Mouse (Mus musculus) liver (tissue): ENCODE measurements around the gene Cyp17a1.
A peak's percentile ranks its signal among the peaks of the same experiment; 100 is the strongest.

Experiments
- DNase-seq: peaks from one replicate; pipeline ENCODE4 v3.0.0-alpha.2; 2020; ENCODE audit warnings: mixed read lengths

Cyp17a1 gene

DNA sequence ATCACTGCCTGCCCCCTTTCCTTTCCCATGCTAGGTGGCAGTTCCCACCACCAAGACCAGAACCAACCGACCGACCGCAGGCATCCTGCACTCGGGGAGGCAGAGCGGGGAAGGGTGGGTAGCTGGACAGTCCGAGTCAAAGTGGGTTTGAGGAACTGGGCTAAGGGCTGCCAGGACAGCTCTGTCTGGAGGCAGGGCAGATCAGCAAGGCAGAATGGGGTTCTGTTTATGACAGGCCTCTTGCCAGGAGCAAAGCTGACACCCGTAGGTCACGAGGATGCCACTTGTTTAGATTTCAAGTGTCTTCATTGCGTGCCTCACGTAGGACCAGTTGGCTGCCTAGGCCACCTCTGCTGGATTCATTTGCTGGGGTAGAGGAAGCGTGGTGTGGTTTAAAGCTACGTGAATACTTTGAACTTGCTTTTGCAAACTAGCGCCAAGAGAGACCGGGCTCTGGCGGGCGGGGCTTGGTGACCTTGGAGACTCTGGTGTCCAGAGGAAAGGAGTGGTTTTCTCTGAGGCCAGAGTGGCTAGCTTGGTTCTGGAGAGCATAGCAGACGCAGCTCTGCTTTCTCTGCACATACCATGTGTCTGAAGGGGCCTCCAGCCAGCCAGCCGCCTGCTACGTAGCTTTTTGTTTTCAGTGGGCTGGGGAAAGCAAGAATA, 31.4 kb downstream of the Cyp17a1 start:
- peak; percentile 48 for DNase-seq

DNA sequence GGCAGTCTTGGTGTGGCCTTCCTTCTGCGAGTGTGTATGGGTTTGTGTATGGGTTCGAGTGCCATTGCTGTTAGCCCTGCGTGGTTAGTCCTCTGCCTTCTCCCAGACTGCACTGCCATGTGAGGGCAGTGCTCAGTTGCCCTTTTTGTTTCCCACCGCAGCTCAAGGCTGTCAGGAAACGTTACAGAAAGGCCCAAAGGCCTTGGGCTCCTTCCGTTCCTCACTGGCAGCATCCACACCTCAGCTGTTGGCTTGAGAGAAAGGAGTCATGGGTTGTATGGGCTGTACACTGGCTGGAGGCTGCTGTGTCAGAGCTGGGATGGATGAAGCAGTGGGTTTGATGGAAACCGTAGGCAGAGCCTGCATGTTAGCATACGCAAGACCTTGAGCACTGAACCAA, 32.2 kb downstream of the Cyp17a1 start:
- DNase-seq, result no peak

GRCm38 (mm10) chr19:46639496-46639895, 33.5 kb downstream of the Cyp17a1 start:
- DNase-seq, result no peak

DNA sequence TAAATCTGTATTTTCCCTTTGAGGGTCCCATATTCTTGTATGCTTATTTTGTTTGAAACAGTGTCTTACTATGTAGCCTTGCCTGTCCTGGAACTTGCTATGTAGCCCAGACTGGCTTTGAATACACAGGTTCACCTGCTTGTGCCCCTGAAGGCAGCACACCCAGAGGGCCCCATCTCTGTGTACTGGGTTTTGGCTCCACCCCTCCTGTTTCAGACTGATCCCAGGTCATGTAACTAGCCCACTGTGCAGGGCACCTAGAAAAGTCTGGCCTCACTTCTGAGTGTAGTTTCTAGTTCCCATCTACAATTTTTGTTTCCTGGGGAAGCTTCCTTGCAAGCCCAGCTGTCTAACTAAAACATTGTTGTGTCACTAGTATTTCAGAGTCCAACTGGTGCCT, 33.9 kb downstream of the Cyp17a1 start:
- DNase-seq, result peak; percentile 44

DNA sequence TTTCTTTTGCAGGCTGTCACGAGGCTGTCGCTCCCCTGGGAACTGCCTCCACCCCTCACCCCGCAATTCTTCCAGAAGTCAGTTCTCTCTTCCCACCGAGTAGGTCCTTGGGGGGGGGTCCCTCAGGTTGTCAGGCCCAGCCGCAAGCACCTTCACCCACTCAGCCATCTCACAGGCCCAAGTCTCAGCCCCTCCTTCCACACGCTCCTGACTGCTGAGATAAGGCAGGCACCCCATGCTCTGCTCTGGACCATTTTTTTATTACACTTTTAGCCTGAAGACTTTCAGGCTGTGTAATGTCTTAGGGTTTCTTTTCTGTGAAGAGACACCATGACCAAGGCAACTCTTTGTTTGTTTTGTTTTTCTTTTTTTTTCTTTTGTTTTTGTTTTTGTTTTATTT, 35.4 kb downstream of the Cyp17a1 start:
- peak; percentile 50 for DNase-seq

DNA sequence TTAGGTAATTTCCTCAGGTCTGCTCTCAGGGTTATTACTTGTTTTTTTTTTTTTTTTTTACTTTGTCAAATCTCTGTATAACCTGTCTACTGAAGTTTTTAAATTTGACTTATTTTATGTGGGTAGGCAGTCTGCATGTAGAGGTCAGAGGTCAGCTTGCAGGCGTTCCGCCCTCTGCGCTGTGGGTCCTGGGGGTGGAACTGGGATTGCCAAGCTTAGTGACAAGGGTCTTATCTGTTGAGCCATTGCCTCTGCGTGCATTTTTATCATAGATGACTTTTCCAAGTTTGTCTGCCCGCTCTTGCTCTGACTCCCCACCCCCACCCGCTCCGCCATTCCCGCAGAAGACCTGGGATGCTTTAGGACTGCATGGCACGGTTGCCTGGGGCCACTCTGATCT, 37.2 kb downstream of the Cyp17a1 start:
- peak; percentile 53 for DNase-seq

GRCm38 (mm10) chr19:46631637-46632036, 41.3 kb downstream of the Cyp17a1 start:
- no peak for DNase-seq

GRCm38 (mm10) chr19:46629807-46630206, 43.2 kb downstream of the Cyp17a1 start:
- no peak for DNase-seq

DNA sequence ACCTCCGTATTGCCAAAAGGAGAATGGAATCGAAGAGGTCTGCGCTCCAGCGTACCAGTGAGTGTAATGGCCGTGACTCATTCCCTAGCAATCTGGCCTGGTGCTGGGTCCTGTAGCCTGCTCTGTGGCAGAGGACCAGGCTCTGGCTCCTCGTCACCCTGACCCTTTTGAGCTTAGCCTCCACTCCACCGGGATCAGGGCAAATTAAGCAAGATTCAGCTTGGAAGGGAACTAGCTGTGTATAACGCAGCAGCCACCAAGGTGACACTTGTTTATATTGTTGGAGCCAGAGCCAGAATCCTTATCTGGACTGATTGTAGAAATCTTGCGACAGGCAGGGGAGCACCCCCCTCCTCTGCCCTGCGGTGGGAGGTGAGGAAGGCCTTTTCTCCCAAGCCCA, 44.6 kb downstream of the Cyp17a1 start:
- no peak for DNase-seq

DNA sequence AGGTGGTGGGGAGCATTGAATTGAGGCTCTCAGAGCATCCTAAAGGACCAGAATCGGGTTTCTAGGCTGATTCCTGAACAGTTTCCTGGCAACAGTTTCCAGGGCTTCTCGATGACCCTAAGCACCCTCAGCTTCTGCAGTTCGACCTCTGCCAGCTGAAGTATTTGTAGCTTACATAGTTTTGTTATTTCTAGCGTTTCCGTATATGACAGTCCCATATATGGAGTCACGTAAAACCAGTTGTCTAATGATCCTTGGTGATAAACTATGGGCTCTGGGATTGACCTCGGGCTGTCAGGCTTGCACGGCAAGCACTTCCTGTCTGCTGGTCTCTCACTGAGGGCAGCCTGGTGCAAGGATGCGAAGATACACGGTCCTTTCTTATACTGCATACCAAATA, 47.5 kb downstream of the Cyp17a1 start:
- DNase-seq, result no peak

GRCm38 (mm10) chr19:46625015-46625414, 48.0 kb downstream of the Cyp17a1 start:
- no peak for DNase-seq

GRCm38 (mm10) chr19:46623790-46624772, 48.9 kb downstream of the Cyp17a1 start:
- DNase-seq, result no peak

DNA sequence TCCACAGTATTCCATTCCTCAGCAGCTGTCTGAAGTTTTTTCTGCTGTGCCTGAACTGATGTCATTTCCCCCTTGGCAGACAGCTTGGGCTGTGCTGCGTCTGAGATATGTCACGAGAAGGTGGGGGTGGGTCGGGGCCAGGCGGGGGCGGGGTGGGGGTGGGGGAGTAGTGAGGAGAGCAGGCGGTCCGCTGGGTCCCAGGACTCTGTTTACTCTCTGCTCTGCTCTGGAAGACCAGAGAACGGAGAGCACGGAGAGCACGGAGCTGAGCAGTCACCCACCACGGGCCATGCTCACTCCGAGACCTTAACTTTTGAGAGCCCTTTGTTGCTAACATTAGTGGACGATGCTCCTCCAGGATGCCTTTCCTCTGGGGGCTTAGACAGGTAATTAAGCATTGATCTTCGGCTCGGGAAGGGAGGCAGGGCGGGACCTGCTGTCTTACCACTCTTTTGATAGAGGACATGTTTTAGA, 49.7 kb downstream of the Cyp17a1 start:
- peak; percentile 50 for DNase-seq

- DNase-seq, result no peak
Measured at GRCm38 (mm10) chr19:46622659-46623193, 50.2 kb downstream of the Cyp17a1 start.

- no peak for DNase-seq
Measured at GRCm38 (mm10) chr19:46621236-46622183, 51.5 kb downstream of the Cyp17a1 start.

DNA sequence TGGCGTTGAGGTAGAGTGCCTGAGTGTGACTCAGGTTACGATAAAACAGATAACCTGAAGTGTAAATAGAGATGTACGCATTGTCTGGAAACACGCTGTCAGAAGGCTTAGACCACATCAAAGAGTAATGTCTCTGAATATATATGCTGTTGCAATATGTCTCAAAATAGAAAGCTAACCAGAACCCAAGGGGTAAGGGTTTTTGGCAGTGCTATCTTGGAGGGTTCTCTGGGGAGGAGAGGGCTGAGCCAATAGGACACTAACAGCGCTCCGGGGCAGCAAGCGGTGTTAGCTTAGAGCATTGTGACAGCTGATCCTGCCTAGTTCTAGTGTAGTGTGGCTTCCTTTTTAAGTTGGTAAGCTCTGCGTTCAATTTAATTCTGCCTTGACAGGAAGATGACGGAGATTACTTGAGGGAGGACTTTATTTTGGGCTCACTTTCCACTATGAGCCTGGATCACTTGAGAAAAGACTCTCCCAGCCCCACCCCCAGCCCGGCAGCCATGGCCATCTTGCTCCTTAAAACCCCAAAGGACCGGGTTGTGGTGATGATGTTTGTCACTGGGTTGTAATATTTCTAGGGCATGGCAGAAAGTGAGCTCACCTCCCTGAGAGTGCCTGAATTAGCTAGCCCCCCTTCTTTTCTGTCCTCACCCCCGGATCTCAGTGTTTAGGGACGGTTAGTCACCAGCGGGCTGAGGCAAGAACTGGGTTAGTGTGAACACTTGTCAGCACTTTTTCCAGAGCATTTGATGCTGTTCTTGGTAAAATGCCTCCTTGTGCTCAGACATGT, 52.8 kb downstream of the Cyp17a1 start:
- no peak for DNase-seq

DNA sequence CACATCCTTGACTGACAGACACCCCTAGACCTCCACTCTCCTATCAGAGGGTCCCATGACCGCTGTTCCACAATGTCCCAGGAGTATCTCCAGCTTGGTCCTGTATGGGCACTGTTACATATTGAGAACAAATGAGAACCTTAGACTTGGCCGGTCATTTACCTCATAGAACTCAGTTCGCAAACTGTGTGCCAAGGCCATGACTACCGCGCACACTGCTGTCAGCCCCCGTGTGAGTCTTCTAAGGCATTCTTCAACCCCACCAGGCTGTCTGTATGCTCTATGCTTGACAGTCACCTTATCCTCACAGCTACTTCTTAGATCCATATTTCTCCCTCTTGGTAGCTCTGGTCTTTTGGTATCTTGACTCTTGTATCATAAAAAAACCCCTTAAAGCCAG, 53.5 kb downstream of the Cyp17a1 start:
- DNase-seq, result no peak

DNA sequence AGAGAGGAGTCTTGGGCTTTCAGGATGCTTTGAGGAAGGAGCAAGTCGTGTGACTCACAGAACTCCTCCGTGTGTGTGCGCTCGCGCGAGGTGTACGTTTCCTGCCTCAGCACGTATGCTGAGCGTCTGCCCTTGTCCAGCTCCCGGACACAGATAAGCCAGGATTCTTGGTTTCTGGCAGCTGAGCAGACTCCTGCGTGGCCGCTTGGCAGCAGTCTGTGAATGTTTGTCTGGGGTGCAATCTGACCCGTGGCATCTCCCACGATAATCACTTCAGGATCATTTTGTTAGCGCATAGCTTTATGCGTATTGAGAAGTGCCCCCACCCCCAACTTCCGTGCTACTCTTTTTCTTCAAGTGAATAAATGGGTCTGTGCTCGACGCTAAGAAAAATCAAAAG, 54.0 kb downstream of the Cyp17a1 start:
- DNase-seq, result no peak

- no peak for DNase-seq
Measured at GRCm38 (mm10) chr19:46618322-46618721, 54.6 kb downstream of the Cyp17a1 start.

DNA sequence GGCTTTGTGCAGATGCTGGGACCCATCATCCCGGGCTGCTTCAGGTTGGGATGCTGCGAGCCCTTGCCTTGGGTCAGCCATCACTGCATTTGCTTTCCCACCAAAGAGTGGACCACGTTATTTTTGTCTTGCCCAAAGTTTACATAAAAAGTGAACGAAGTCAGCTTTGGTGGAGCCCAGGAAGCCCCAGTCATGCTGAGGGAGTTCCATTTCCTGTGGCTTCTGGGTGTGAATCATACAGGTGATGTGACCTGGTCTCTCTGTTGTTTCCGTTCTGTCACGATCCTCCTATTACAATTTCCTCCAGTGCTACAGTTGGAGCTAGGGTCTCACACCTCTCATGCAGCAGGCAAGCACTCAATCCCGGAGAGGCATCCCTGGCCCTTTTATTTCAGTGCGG, 55.6 kb downstream of the Cyp17a1 start:
- DNase-seq, result no peak
